Mouse (Mus musculus) MEL (cell line): ENCODE data around the gene Hba-a1. TPM values are rescaled to one million over a fixed set of nuclear protein-coding genes. Genes with fewer than 3 reads are reported as not detected.

Experiments used
- DNase-seq: peaks from one replicate; pipeline ENCODE4 v3.0.0; 2011; ENCODE audit warnings: low read depth, low spot score
- H3K27ac ChIP-seq: 2 replicates; pipeline ENCODE4 v1.5.1; 2012; ENCODE audit warnings: low read depth, mild to moderate bottlenecking, control low read depth, low read length, moderate library complexity; ENCODE audit not compliant: control insufficient read depth
- H3K27me3 ChIP-seq, 2 experiments: fragments of 150-350 bp in 1 of 2; sonication (generic) in 1 of 2; 2 replicates each; pipeline ENCODE4 v1.6.1; 2012; ENCODE audit warnings: low read length in 2 of 2, mild to moderate bottlenecking in 2 of 2, improper control_type of control experiment in 1 of 2, moderate library complexity in 1 of 2; ENCODE audit not compliant: insufficient read depth in 2 of 2, control insufficient read depth in 1 of 2
- H3K36me3 ChIP-seq, 2 experiments: 2 replicates each; pipeline ENCODE4 v1.6.1; 2012 to 2014; ENCODE audit warnings: low read length in 2 of 2, improper control_type of control experiment in 1 of 2, inconsistent platforms in 1 of 2, mild to moderate bottlenecking in 1 of 2; ENCODE audit not compliant: insufficient read depth in 2 of 2, control insufficient read depth in 1 of 2
- H3K4me1 ChIP-seq, 2 experiments: fragments of 150-350 bp in 1 of 2; sonication (generic) in 1 of 2; 2 replicates each; pipeline ENCODE4 v1.6.1; 2012; ENCODE audit warnings: low read length in 2 of 2, improper control_type of control experiment in 1 of 2, mild to moderate bottlenecking in 1 of 2; ENCODE audit not compliant: insufficient read depth in 2 of 2, control insufficient read depth in 1 of 2
- H3K4me3 ChIP-seq, 2 experiments: fragments of 150-350 bp in 1 of 2; sonication (generic) in 1 of 2; 2 replicates each; pipeline ENCODE4 v1.5.1; 2012; ENCODE audit warnings: low read depth in 2 of 2, low read length in 2 of 2, mild to moderate bottlenecking in 2 of 2, moderate library complexity in 2 of 2, control low read depth in 1 of 2, improper control_type of control experiment in 1 of 2; ENCODE audit not compliant: control insufficient read depth in 1 of 2, insufficient read depth in 1 of 2
- H3K79me2 ChIP-seq: 2 replicates; pipeline ENCODE4 v1.6.1; 2012; ENCODE audit warnings: mild to moderate bottlenecking, low read length, moderate library complexity; ENCODE audit not compliant: control insufficient read depth, poor library complexity, insufficient read depth
- H3K9ac ChIP-seq: 2 replicates; pipeline ENCODE4 v1.6.1; 2012; ENCODE audit warnings: low read depth, mild to moderate bottlenecking, control low read depth, low read length, moderate library complexity; ENCODE audit not compliant: control insufficient read depth, poor library complexity, severe bottlenecking
- H3K9me3 ChIP-seq: fragments of 150-350 bp; sonication (generic); replicated peaks from 2 replicates; pipeline ENCODE4 v1.6.1; 2012; ENCODE audit warnings: mild to moderate bottlenecking, low read length, improper control_type of control experiment, moderate library complexity; ENCODE audit not compliant: insufficient read depth
- BHLHE40 ChIP-seq: IDR thresholded peaks from 2 replicates; pipeline ENCODE4 v1.6.1; 2012; ENCODE audit warnings: low read depth, mild to moderate bottlenecking, inconsistent platforms, low read length, improper control_type of control experiment, borderline replicate concordance
- CHD1 ChIP-seq: IDR thresholded peaks from 2 replicates; pipeline ENCODE4 v1.6.1; 2012; ENCODE audit warnings: low read depth, mild to moderate bottlenecking, inconsistent platforms, low read length, improper control_type of control experiment
- CTCF ChIP-seq, 3 experiments: IDR thresholded peaks in 2 of 3; conservative IDR thresholded peaks in 1 of 3; 2 replicates each; pipeline ENCODE4 v1.5.1; 2011 to 2012; ENCODE audit warnings: low read length in 3 of 3, low read depth in 2 of 3, mild to moderate bottlenecking in 2 of 3, improper control_type of control experiment in 1 of 3, inconsistent platforms in 1 of 3, mixed read lengths in 1 of 3, moderate library complexity in 1 of 3; ENCODE audit not compliant: control insufficient read depth in 1 of 3, insufficient read depth in 1 of 3, poor library complexity in 1 of 3, severe bottlenecking in 1 of 3
- E2F4 ChIP-seq: IDR thresholded peaks from 2 replicates; pipeline ENCODE4 v1.6.1; 2011; ENCODE audit warnings: low read depth, low read length, improper control_type of control experiment, borderline replicate concordance
- ELF1 ChIP-seq: IDR thresholded peaks from 2 replicates; pipeline ENCODE4 v1.6.1; 2014; ENCODE audit warnings: low read depth, mild to moderate bottlenecking, inconsistent platforms, low read length, improper control_type of control experiment, moderate library complexity
- EP300 ChIP-seq, 2 experiments: IDR thresholded peaks; 2 replicates each; pipeline ENCODE4 v1.6.1; 2011; ENCODE audit warnings: improper control_type of control experiment in 2 of 2, low read length in 2 of 2, low read depth in 1 of 2, mild to moderate bottlenecking in 1 of 2
- ETS1 ChIP-seq: IDR thresholded peaks from 2 replicates; pipeline ENCODE4 v1.6.1; 2012; ENCODE audit warnings: low read depth, mild to moderate bottlenecking, inconsistent platforms, low read length, improper control_type of control experiment, moderate library complexity
- GABPA ChIP-seq: IDR thresholded peaks from 2 replicates; pipeline ENCODE4 v1.6.1; 2012; ENCODE audit warnings: low read depth, mild to moderate bottlenecking, inconsistent platforms, low read length, improper control_type of control experiment, moderate library complexity
- GATA1 ChIP-seq: IDR thresholded peaks from 2 replicates; pipeline ENCODE4 v1.6.1; 2011; ENCODE audit warnings: low read depth, low read length, improper control_type of control experiment
- MAFK ChIP-seq: IDR thresholded peaks from 2 replicates; pipeline ENCODE4 v1.6.1; 2011; ENCODE audit warnings: low read depth, mild to moderate bottlenecking, low read length, improper control_type of control experiment, borderline replicate concordance
- MAX ChIP-seq: IDR thresholded peaks from 2 replicates; pipeline ENCODE4 v1.6.1; 2011; ENCODE audit warnings: low read length, improper control_type of control experiment
- MAZ ChIP-seq: IDR thresholded peaks from 2 replicates; pipeline ENCODE4 v1.6.1; 2012; ENCODE audit warnings: low read depth, mild to moderate bottlenecking, inconsistent platforms, low read length, improper control_type of control experiment
- MXI1 ChIP-seq: IDR thresholded peaks from 2 replicates; pipeline ENCODE4 v1.6.1; 2011; ENCODE audit warnings: mild to moderate bottlenecking, low read depth, low read length, improper control_type of control experiment
- MYC ChIP-seq: IDR thresholded peaks from 2 replicates; pipeline ENCODE4 v1.6.1; 2011; ENCODE audit warnings: low read depth, mild to moderate bottlenecking, low read length, improper control_type of control experiment, moderate library complexity
- NRF1 ChIP-seq: IDR thresholded peaks from 2 replicates; pipeline ENCODE4 v1.6.1; 2014; ENCODE audit warnings: low read depth, mild to moderate bottlenecking, inconsistent platforms, low read length, improper control_type of control experiment, moderate library complexity; ENCODE audit not compliant: poor library complexity, insufficient read depth, severe bottlenecking
- POLR2AphosphoS2 ChIP-seq: IDR thresholded peaks from 2 replicates; pipeline ENCODE4 v1.6.1; 2011; ENCODE audit warnings: low read length, improper control_type of control experiment
- RAD21 ChIP-seq: IDR thresholded peaks from 2 replicates; pipeline ENCODE4 v1.6.1; 2011; ENCODE audit warnings: mild to moderate bottlenecking, low read depth, low read length, improper control_type of control experiment
- RCOR1 ChIP-seq: IDR thresholded peaks from 2 replicates; pipeline ENCODE4 v1.6.1; 2012; ENCODE audit warnings: low read depth, mild to moderate bottlenecking, inconsistent platforms, low read length, improper control_type of control experiment
- SIN3A ChIP-seq: IDR thresholded peaks from 2 replicates; pipeline ENCODE4 v1.6.1; 2012; ENCODE audit warnings: low read length, improper control_type of control experiment, inconsistent platforms
- TCF12 ChIP-seq: IDR thresholded peaks from 2 replicates; pipeline ENCODE4 v1.6.1; 2014; ENCODE audit warnings: low read depth, mild to moderate bottlenecking, inconsistent platforms, low read length, improper control_type of control experiment, moderate library complexity
- UBTF ChIP-seq: IDR thresholded peaks from 2 replicates; pipeline ENCODE4 v1.6.1; 2012; ENCODE audit warnings: low read depth, mild to moderate bottlenecking, inconsistent platforms, low read length, improper control_type of control experiment, moderate library complexity, borderline replicate concordance; ENCODE audit not compliant: insufficient read depth
- USF1 ChIP-seq: IDR thresholded peaks from 2 replicates; pipeline ENCODE4 v1.6.1; 2014; ENCODE audit warnings: low read depth, mild to moderate bottlenecking, inconsistent platforms, low read length, improper control_type of control experiment, moderate library complexity
- USF2 ChIP-seq, 2 experiments: IDR thresholded peaks; 2 replicates each; pipeline ENCODE4 v1.6.1; 2011 to 2012; ENCODE audit warnings: improper control_type of control experiment in 2 of 2, low read length in 2 of 2, borderline replicate concordance in 1 of 2, inconsistent platforms in 1 of 2, low read depth in 1 of 2, mild to moderate bottlenecking in 1 of 2; ENCODE audit not compliant: insufficient read depth in 1 of 2
- ZKSCAN1 ChIP-seq: IDR thresholded peaks from 2 replicates; pipeline ENCODE4 v1.6.1; 2012; ENCODE audit warnings: low read depth, mild to moderate bottlenecking, inconsistent platforms, low read length, improper control_type of control experiment, moderate library complexity
- ZMIZ1 ChIP-seq: IDR thresholded peaks from 2 replicates; pipeline ENCODE4 v1.6.1; 2012; ENCODE audit warnings: low read depth, mild to moderate bottlenecking, inconsistent platforms, low read length, improper control_type of control experiment, moderate library complexity
- polyA plus RNA-seq, 2 experiments: library from polyadenylated mRNA; stranded (reverse) in 1 of 2; unstranded in 1 of 2; fragments of >175 nt in 1 of 2; fragments of >200 nt in 1 of 2; gene quantifications; 2 replicates each; pipeline versions ENCODE4 v1.2.1 to v1.2.4; 2012; ENCODE audit warnings: low replicate concordance in 2 of 2, low read depth in 1 of 2; ENCODE audit not compliant: insufficient read length in 2 of 2, insufficient read depth in 1 of 2, missing spikeins in 1 of 2
- total RNA-seq: library from RNA; depleted of rRNA; stranded (reverse); fragments of 300-350 nt; gene quantifications from 2 replicates; pipeline ENCODE4 v1.2.3, GENCODE M21; 2012

Gene Hba-a1
- total and polyA plus RNA-seq, 3 experiments = 272 to 334 (median 313) TPM

DNA sequence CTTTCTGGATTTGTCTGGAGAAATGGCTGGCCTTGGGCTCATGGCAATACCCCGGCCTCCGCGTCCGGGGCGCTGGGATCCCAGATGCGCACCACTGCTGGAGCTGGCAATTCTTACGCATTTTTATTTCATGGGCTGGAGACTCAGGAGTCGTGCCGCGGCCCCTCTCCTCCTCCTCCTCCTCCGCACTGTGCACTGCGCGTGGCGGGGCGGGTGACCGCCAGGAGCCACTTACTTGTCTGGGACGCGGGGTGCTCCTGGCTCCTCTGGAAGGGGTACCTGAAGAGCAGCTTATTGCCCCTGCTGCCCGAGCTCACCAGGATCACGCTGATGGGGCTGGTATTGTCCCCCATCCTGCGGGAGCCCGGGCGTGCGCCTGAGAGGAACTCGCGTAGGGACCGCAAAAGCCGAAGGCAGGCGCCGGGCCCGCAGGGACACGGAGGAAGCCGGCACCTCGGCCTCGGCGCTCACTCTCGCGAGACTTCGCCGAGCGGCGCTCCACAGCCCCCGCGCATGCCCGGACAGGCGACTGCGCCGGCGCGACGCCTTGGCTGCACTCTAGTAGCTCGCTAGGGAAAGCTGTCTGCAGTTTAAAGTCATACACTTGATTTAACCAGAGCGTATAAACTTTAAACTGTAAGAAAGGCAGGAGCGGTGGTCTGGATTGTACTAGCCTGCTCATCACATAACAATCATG is 16.0 kb upstream of the Hba-a1 start, which contains the start of gene Nprl3 (continued):
- peak; percentile 68 for TF ChIP-seq ETS1
- 0 out of 2 replicates have a peak, but pooled peaks have one; percentile 44 for TF ChIP-seq USF1
- peak; percentile 95 for TF ChIP-seq POLR2AphosphoS2
- TF ChIP-seq SIN3A = peak; percentile 83

DNA sequence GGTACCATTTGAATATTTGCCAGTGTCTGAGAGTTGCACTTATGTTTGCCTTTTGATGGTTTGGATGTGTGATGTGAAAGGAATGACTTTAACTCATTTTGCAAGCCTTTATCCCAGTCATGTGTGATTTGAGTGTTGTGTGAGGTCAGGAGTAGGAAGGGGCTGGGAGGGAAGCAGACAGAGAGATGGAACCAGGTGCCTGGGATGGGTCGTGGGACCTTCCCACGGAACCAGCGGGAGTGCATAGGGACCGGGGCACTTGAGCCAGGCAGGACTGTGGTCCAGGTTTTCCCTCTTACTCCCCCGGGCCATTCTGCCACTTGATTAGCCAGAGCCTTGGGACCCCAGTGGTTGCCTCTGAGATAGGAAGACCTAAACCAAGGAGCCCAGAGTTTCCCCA is 15.3 kb upstream of the Hba-a1 start:
- DNase-seq = peak; percentile 45
- TF ChIP-seq MYC (no peak), ZMIZ1 (no peak), ELF1 (no peak), TCF12 (no peak), ZKSCAN1 (no peak), MAX (no peak), EP300 (IDR thresholded peaks at IDR 0.05; ENCODE audit: low read depth in 1 of 2, low read length in 2 of 2) (no peak), CTCF (IDR thresholded peaks at IDR 0.05 in 2 of 3, conservative IDR thresholded peaks at IDR 0.05 in 1 of 3; ENCODE audit: control insufficient read depth in 1 of 3, insufficient read depth in 1 of 3, low read depth in 2 of 3, low read length in 3 of 3, poor library complexity in 1 of 3, severe bottlenecking in 1 of 3) (no peak), UBTF (no peak), USF1 (no peak), MAZ (no peak), MXI1 (no peak)
- TF ChIP-seq, all 39 proteins: peak for 0
- Histone ChIP-seq H3K36me3 (peaks cover 0 to 48% of the 10 kb centered on the region in 2 experiments; a peak in 2 of 4 replicates), H3K79me2 (peaks cover 5% of the 10 kb centered on the region), H3K9ac (peak overlapping the region; percentile 63), H3K27ac (peak overlapping the region; percentile 74), H3K27me3 (no peaks in the 10 kb centered on the region), H3K4me1 (peaks cover 28 to 47% of the 10 kb centered on the region in 2 experiments), H3K4me3 (peak overlapping the region; percentile 32 to 74), H3K9me3 (no peaks in the 10 kb centered on the region)

DNA sequence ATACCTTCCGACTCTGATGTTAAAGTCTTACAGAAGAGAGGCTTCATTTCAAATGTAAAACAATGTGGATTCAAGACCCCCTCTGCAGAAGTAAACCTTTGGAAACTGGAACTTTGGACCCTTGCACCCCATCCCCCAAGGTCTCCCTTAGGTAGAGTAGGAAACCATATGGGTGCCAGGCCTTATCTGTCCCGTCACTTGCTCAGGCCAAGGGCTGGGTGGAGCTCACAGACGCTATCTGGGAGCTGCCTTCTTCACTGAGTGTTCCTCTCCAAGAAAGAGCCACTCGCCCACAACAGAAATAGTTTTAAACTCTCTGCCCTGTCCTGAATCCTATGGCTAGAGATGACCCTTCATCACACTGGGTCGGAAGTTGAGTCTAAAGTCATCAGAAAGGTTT is 14.4 kb upstream of the Hba-a1 start:
- H3K4me1 ChIP-seq = peaks cover 28 to 47% of the 10 kb centered on the region in 2 experiments
- H3K9me3 ChIP-seq = no peaks in the 10 kb centered on the region
- H3K27me3 ChIP-seq = no peaks in the 10 kb centered on the region
- H3K9ac ChIP-seq = peak overlapping the region; percentile 33; the same call in 1 of the 2 replicates
- H3K27ac ChIP-seq = peak overlapping the region; percentile 74
- peak; percentile 84 for DNase-seq
- H3K4me3 ChIP-seq = peak overlapping the region; percentile 2 to 42; a peak in 3 of 4 replicates
- H3K79me2 ChIP-seq = peaks cover 5% of the 10 kb centered on the region
- peaks cover 0 to 48% of the 10 kb centered on the region in 2 experiments; a peak in 2 of 4 replicates for H3K36me3 ChIP-seq
- TF ChIP-seq CHD1 (no peak), EP300 (IDR thresholded peaks at IDR 0.05; ENCODE audit: low read depth in 1 of 2, low read length in 2 of 2) (peak; percentile 88 to 92), E2F4 (no peak), MAFK (0 out of 2 replicates have a peak, but pooled peaks have one; percentile 51), ZKSCAN1 (no peak), RAD21 (no peak), RCOR1 (peak; percentile 63; the same call in 1 of the 2 replicates), TCF12 (peak; percentile 95), MYC (0 out of 2 replicates have a peak, but pooled peaks have one; percentile 32), GABPA (no peak), GATA1 (peak; percentile 92), BHLHE40 (peak; percentile 54; the same call in 1 of the 2 replicates), MAX (no peak), NRF1 (no peak), USF2 (IDR thresholded peaks at IDR 0.05; ENCODE audit: borderline replicate concordance in 1 of 2, insufficient read depth in 1 of 2, low read depth in 1 of 2, low read length in 2 of 2) (no peak), CTCF (IDR thresholded peaks at IDR 0.05 in 2 of 3, conservative IDR thresholded peaks at IDR 0.05 in 1 of 3; ENCODE audit: control insufficient read depth in 1 of 3, insufficient read depth in 1 of 3, low read depth in 2 of 3, low read length in 3 of 3, poor library complexity in 1 of 3, severe bottlenecking in 1 of 3) (no peak)
